Mouse (Mus musculus) limb, embryonic 10.5 days (tissue): ENCODE data around the gene Hal. TPM values are rescaled to one million over a fixed set of nuclear protein-coding genes. Genes with fewer than 3 reads are reported as not detected.
"Not testable (repeated sequence)": the region's sequence is repeated elsewhere in the genome, so short reads cannot be mapped to it uniquely, and the experiment has no call there.

ENCODE experiments used
- DNase-seq: peaks from one replicate; pipeline ENCODE4 v3.0.0-alpha.2; 2017; ENCODE audit warnings: low spot score
- H3K27ac ChIP-seq: fragments of 300-500 bp; sonication (generic); 2 replicates; pipeline ENCODE4 v1.5.1; 2016; ENCODE audit warnings: mild to moderate bottlenecking
- H3K27me3 ChIP-seq: fragments of 300-500 bp; sonication (generic); 2 replicates; pipeline ENCODE4 v1.6.1; 2016; ENCODE audit warnings: low read depth, mild to moderate bottlenecking; ENCODE audit not compliant: poor library complexity, severe bottlenecking
- H3K36me3 ChIP-seq: fragments of 300-500 bp; sonication (generic); 2 replicates; pipeline ENCODE4 v1.6.1; 2016; ENCODE audit warnings: mild to moderate bottlenecking, moderate library complexity
- H3K4me1 ChIP-seq: fragments of 300-500 bp; sonication (generic); 2 replicates; pipeline ENCODE4 v1.6.1; 2016
- H3K4me3 ChIP-seq: fragments of 300-500 bp; sonication (generic); 2 replicates; pipeline ENCODE4 v1.5.1; 2016; ENCODE audit warnings: mild to moderate bottlenecking, moderate library complexity
- H3K9me3 ChIP-seq: fragments of 300-500 bp; sonication (generic); replicated peaks from 2 replicates; pipeline ENCODE4 v1.6.1; 2016; ENCODE audit warnings: mild to moderate bottlenecking
- WGBS: fragments of 180-500 bp; shearing (Covaris S2); methylation state at CpG from one replicate; pipeline ENCODE4 v1.1.7; 2016; 5-methylcytosine and 5-hydroxymethylcytosine counted together
- polyA plus RNA-seq: library from polyadenylated mRNA; unstranded; fragments of >200 nt; fragmentation: Nextera tagmentation; extraction: Ambion mirVana; gene quantifications from 2 replicates; pipeline ENCODE4 v1.2.1, GENCODE M21; 2016

The Hal gene
- polyA plus RNA-seq, 1 experiment from 2014 or later, result 0.04 TPM

- no peak overlapping the region for H3K4me3 ChIP-seq
- no peaks in the 10 kb centered on the region for H3K4me1 ChIP-seq
- peak; percentile 83 for DNase-seq
- 15% methylated on average over 7 of the region's 7 CpGs for WGBS
- no peaks in the 10 kb centered on the region for H3K9me3 ChIP-seq
- no peak overlapping the region for H3K27ac ChIP-seq
- no peaks in the 10 kb centered on the region for H3K27me3 ChIP-seq
- H3K36me3 ChIP-seq, result no peaks in the 10 kb centered on the region
These were observed 60.4 kb downstream of the Hal start for GRCm38 (mm10) chr10:93548991-93549390.

- Histone ChIP-seq H3K9me3 (no peaks in the 10 kb centered on the region), H3K27me3 (no peaks in the 10 kb centered on the region), H3K36me3 (no peaks in the 10 kb centered on the region), H3K4me1 (no peaks in the 10 kb centered on the region), H3K4me3 (no peak overlapping the region), H3K27ac (no peak overlapping the region)
- 91% methylated on average over 10 of the region's 10 CpGs for WGBS
- no peak for DNase-seq
These were observed 61.3 kb downstream of the Hal start for GRCm38 (mm10) chr10:93549821-93550220.

GRCm38 (mm10) chr10:93552596-93552995, 64.0 kb downstream of the Hal start:
- Histone ChIP-seq H3K36me3 (no peaks in the 10 kb centered on the region), H3K4me3 (no peak overlapping the region), H3K9me3 (no peaks in the 10 kb centered on the region), H3K27me3 (no peaks in the 10 kb centered on the region), H3K4me1 (no peaks in the 10 kb centered on the region), H3K27ac (no peak overlapping the region)
- WGBS, result 88% methylated on average over 8 of the region's 8 CpGs
- no peak for DNase-seq

- H3K4me3 ChIP-seq, H3K4me1 ChIP-seq, H3K36me3 ChIP-seq, DNase-seq, H3K27me3 ChIP-seq, H3K9me3 ChIP-seq, H3K27ac ChIP-seq: not testable (repeated sequence)
- 78% methylated on average over 2 of the region's 2 CpGs for WGBS
These were observed 69.4 kb downstream of the Hal start for GRCm38 (mm10) chr10:93557971-93558370.

GRCm38 (mm10) chr10:93559786-93560185, 71.2 kb downstream of the Hal start:
- Histone ChIP-seq H3K4me3 (no peak overlapping the region), H3K36me3 (no peaks in the 10 kb centered on the region), H3K4me1 (0 out of 2 replicates have a peak, but pooled peaks cover 5% of the 10 kb centered on the region), H3K9me3 (no peaks in the 10 kb centered on the region), H3K27me3 (no peaks in the 10 kb centered on the region), H3K27ac (no peak overlapping the region)
- no peak for DNase-seq
- 49% methylated on average over 9 of the region's 9 CpGs for WGBS

- H3K4me1 ChIP-seq, result 0 out of 2 replicates have a peak, but pooled peaks cover 4% of the 10 kb centered on the region
- no peaks in the 10 kb centered on the region for H3K9me3 ChIP-seq
- 91% methylated on average over 14 of the region's 14 CpGs for WGBS
- H3K27ac ChIP-seq, result no peak overlapping the region
- no peak overlapping the region for H3K4me3 ChIP-seq
- H3K36me3 ChIP-seq, result no peaks in the 10 kb centered on the region
- DNase-seq, result no peak
- H3K27me3 ChIP-seq, result no peaks in the 10 kb centered on the region
These were observed 76.0 kb downstream of the Hal start for GRCm38 (mm10) chr10:93564518-93565090.

- no peak overlapping the region for H3K4me3 ChIP-seq
- H3K9me3 ChIP-seq, result no peaks in the 10 kb centered on the region
- no peaks in the 10 kb centered on the region for H3K27me3 ChIP-seq
- H3K4me1 ChIP-seq, result no peaks in the 10 kb centered on the region
- no peak overlapping the region for H3K27ac ChIP-seq
- 93% methylated on average over 10 of the region's 10 CpGs for WGBS
- H3K36me3 ChIP-seq, result no peaks in the 10 kb centered on the region
- no peak for DNase-seq
These were observed 78.5 kb downstream of the Hal start for GRCm38 (mm10) chr10:93567066-93567465.

- Histone ChIP-seq H3K36me3 (no peaks in the 10 kb centered on the region), H3K27me3 (no peaks in the 10 kb centered on the region), H3K4me3 (no peak overlapping the region), H3K9me3 (no peaks in the 10 kb centered on the region), H3K27ac (no peak overlapping the region), H3K4me1 (no peaks in the 10 kb centered on the region)
- no peak for DNase-seq
- WGBS, result 88% methylated on average over 11 of the region's 11 CpGs
These were observed 79.4 kb downstream of the Hal start for GRCm38 (mm10) chr10:93567841-93568566.

- Histone ChIP-seq H3K36me3 (no peaks in the 10 kb centered on the region), H3K27ac (no peak overlapping the region), H3K4me3 (no peak overlapping the region), H3K9me3 (no peaks in the 10 kb centered on the region), H3K4me1 (no peaks in the 10 kb centered on the region), H3K27me3 (no peaks in the 10 kb centered on the region)
- 87% methylated on average over 6 of the region's 6 CpGs for WGBS
- no peak for DNase-seq
These were observed 80.1 kb downstream of the Hal start for GRCm38 (mm10) chr10:93568671-93569070.

Other genes starting within 250 kb of the Hal start
- gene Elk3, start 177.6 kb upstream of the Hal start, polyA plus RNA-seq, result 34.0 and 36.0 TPM in 2 replicates
- gene Lta4h, start 35.4 kb upstream of the Hal start, polyA plus RNA-seq, result 147 and 157 TPM in 2 replicates
- 0.19 and 0.36 TPM in 2 replicates for gene Amdhd1, start 51.3 kb downstream of the Hal start, polyA plus RNA-seq
- 0.28 and 0.41 TPM in 2 replicates for gene Ccdc38, start 51.9 kb downstream of the Hal start, polyA plus RNA-seq
- gene Snrpf, start 100.9 kb downstream of the Hal start, polyA plus RNA-seq, result 192 and 220 TPM in 2 replicates
- gene Ntn4, start 151.9 kb downstream of the Hal start, polyA plus RNA-seq, result 0.34 and 0.76 TPM in 2 replicates